Mouse (Mus musculus) brain, embryonic 14.5 days (tissue): ENCODE measurements around the gene Alk.

Experiments
- CTCF ChIP-seq: fragments of 200-500 bp; IDR thresholded peaks from 2 replicates; pipeline ENCODE4 v1.5.1; 2012; ENCODE audit warnings: inconsistent platforms, mild to moderate bottlenecking, moderate library complexity, borderline replicate concordance; ENCODE audit not compliant: insufficient read depth, insufficient read length; ENCODE audit errors: extremely low read depth
- POLR2A ChIP-seq: fragments of 200-500 bp; IDR thresholded peaks from 2 replicates; pipeline ENCODE4 v1.6.1; 2012; ENCODE audit warnings: mild to moderate bottlenecking, inconsistent platforms, borderline replicate concordance; ENCODE audit not compliant: poor library complexity, insufficient read depth, insufficient read length, severe bottlenecking; ENCODE audit errors: extremely low read depth

DNA sequence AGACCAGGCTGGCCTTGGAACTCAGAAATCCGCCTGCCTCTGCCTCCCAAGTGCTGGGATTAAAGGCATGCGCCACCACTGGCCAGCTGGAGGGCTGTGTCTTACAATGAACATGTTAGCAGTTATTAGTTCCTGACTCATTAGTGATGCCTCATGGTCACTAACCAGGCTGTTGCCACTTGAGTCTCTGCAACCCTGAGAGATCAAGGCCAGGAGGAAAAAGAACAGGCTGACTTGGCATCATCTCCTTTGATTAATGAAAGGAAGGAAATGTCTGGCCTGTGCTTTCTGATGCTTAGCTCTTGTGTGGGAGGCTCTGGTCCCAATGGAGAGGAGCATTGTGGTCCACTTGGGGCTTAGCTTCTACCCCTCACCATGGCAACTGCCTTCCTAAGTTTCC is 611.4 kb downstream of the Alk start:
- TF ChIP-seq CTCF = no peak
- TF ChIP-seq POLR2A = no peak
